Mouse (Mus musculus) small intestine, adult 2 months (tissue): ENCODE data around the gene Pde6d. TPM values are rescaled to one million over a fixed set of nuclear protein-coding genes. Genes with fewer than 3 reads are reported as not detected.

ENCODE experiments used
- H3K27ac ChIP-seq: fragments of 200-500 bp; 2 replicates; pipeline ENCODE4 v1.5.1; 2012; ENCODE audit warnings: low read depth, low read length, control low read depth, inconsistent platforms; ENCODE audit not compliant: insufficient read depth
- H3K27me3 ChIP-seq: fragments of 200-500 bp; 2 replicates; pipeline ENCODE4 v1.6.1; 2012; ENCODE audit warnings: mild to moderate bottlenecking, moderate library complexity, low read length, inconsistent platforms; ENCODE audit not compliant: control insufficient read depth, insufficient read depth
- H3K36me3 ChIP-seq: fragments of 200-500 bp; 2 replicates; pipeline ENCODE4 v1.6.1; 2012; ENCODE audit warnings: mild to moderate bottlenecking, low read length, control low read depth, inconsistent platforms; ENCODE audit not compliant: control insufficient read depth, insufficient read depth
- H3K4me1 ChIP-seq: fragments of 200-500 bp; 2 replicates; pipeline ENCODE4 v1.6.1; 2012; ENCODE audit warnings: low read length, inconsistent platforms, mixed read lengths; ENCODE audit not compliant: control insufficient read depth, insufficient read depth, insufficient read length
- H3K4me3 ChIP-seq: fragments of 200-500 bp; 2 replicates; pipeline ENCODE4 v1.5.1; 2012; ENCODE audit warnings: low read depth, mild to moderate bottlenecking, control low read depth, inconsistent platforms, low read length, moderate library complexity
- CTCF ChIP-seq: fragments of 200-500 bp; IDR thresholded peaks from 2 replicates; pipeline ENCODE4 v1.5.1; 2012; ENCODE audit warnings: low read depth, mild to moderate bottlenecking, control low read depth, inconsistent platforms, low read length, moderate library complexity, mixed read lengths; ENCODE audit not compliant: insufficient replicate concordance, insufficient read length; ENCODE audit errors: extremely low read depth
- POLR2A ChIP-seq: fragments of 200-500 bp; IDR thresholded peaks from 2 replicates; pipeline ENCODE4 v1.6.1; 2012; ENCODE audit warnings: low read depth, mild to moderate bottlenecking, control low read depth, inconsistent platforms, low read length, moderate library complexity
- WGBS: fragments of 180-500 bp; shearing (Covaris S2); methylation state at CpG from one replicate; pipeline ENCODE4 v1.1.7; 2018; 5-methylcytosine and 5-hydroxymethylcytosine counted together
- polyA plus RNA-seq: library from polyadenylated mRNA; depleted of rRNA; stranded (reverse); fragments of >200 nt; gene quantifications from 2 replicates; pipeline ENCODE4 v1.2.3, GENCODE M21; 2012

Gene Pde6d
- polyA plus RNA-seq, 1 experiment = 9.7 TPM

DNA sequence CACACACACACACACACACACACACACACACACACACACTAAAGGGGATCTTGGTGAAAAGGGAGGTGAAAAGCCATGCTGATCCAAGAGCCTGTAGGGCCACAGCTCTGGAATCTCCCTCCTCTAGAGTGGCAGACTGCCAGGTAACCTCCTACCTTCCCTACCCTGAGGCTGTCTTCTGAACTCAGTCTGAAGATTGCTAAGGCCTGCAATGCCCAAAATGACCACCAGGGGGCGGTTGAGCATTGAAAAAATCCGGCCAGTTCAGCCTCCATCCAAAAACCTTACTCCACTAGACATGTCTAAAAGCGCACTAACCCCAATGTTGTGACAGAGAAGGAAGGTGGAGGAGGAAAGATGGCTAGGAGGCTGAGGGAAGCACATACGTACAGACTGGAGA, 80.9 kb downstream of the Pde6d start:
- TF ChIP-seq CTCF (peak; percentile 95; the same call in 1 of the 2 replicates), POLR2A (no peak)
- H3K4me1 ChIP-seq = peaks cover 57% of the 10 kb centered on the region
- H3K27ac ChIP-seq = peak overlapping the region; percentile 44
- no peaks in the 10 kb centered on the region for H3K27me3 ChIP-seq
- under 1% methylated on average over 4 of the region's 4 CpGs for WGBS
- no peaks in the 10 kb centered on the region for H3K36me3 ChIP-seq
- no peak overlapping the region for H3K4me3 ChIP-seq

DNA sequence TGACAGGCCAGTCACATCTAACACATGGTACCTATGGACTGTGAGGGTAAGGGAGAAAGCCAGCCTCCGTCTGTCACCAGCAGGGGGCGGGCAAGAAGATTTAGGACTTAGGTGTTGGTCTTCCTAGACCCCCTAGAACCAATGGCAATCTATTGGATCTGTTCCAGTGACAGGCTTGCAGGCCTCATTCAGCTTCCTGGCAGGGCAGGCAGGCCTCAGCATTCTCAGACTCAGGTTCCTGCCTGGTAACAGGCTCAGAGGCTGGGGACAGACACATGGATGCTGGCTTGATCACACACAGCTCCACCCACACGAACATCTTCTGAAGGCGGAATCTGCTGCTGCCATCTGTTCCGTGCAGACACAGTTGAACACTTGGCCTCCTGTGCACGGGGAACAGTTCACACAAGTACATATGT, 81.3 kb downstream of the Pde6d start:
- H3K4me1 ChIP-seq = peaks cover 57% of the 10 kb centered on the region
- TF ChIP-seq POLR2A = no peak
- peak; percentile 84; the same call in 1 of the 2 replicates for TF ChIP-seq CTCF
- H3K36me3 ChIP-seq = no peaks in the 10 kb centered on the region
- H3K4me3 ChIP-seq = no peak overlapping the region
- WGBS = 11% methylated on average over 6 of the region's 6 CpGs
- no peaks in the 10 kb centered on the region for H3K27me3 ChIP-seq
- peak overlapping the region; percentile 44 for H3K27ac ChIP-seq

DNA sequence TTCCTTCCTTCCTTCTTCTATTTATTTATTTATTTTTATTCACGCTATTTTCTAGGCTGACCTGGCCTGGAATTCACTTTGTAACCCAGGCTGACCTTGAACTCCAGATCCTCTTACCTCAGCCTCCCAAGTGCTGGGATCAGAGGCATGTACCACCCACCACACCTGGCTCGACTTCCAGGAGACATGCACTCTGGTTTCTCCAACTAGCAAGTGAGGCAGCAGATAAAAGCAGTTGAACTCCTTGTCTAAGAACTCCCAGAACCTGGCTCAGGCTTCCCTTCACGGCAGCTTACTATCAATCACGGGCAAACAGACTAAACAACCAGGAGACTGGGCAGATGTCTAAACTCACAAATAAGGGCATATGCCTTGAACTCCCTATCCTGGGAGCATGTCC, 81.7 kb downstream of the Pde6d start:
- TF ChIP-seq POLR2A (no peak), CTCF (no peak)

DNA sequence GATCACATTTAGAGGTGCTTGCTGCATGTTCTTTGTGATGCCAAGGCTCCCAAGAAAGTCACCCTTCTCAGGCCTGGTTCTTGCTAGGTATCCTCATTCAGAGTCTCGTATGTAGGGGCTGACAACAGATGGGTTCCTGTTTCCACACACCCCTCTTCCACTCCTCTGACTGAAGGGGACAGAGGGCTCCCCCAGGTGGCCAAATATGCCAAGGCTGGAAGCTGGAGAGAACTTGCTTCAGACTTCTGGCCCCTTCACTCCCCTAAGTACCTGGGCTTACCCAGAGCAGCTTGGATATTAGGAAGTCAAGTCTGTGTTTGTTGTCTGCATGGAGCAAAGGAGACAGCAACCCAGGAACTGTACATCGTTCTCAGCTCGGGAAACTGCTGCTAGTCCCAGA, 82.5 kb downstream of the Pde6d start:
- Histone ChIP-seq H3K4me1 (peaks cover 49% of the 10 kb centered on the region), H3K27me3 (no peaks in the 10 kb centered on the region), H3K36me3 (no peaks in the 10 kb centered on the region), H3K27ac (no peak overlapping the region), H3K4me3 (no peak overlapping the region)
- WGBS = 31% methylated on average over 3 of the region's 3 CpGs
- TF ChIP-seq POLR2A (no peak), CTCF (peak; percentile 73; the same call in 1 of the 2 replicates)

More for the DNA sequence above, 81.7 kb downstream of the Pde6d start:
- H3K4me3 ChIP-seq = no peak overlapping the region
- no peaks in the 10 kb centered on the region for H3K36me3 ChIP-seq
- H3K27ac ChIP-seq = no peak overlapping the region
- peaks cover 57% of the 10 kb centered on the region for H3K4me1 ChIP-seq
- WGBS = 43% methylated on average over 4 of the region's 4 CpGs
- H3K27me3 ChIP-seq = no peaks in the 10 kb centered on the region

DNA sequence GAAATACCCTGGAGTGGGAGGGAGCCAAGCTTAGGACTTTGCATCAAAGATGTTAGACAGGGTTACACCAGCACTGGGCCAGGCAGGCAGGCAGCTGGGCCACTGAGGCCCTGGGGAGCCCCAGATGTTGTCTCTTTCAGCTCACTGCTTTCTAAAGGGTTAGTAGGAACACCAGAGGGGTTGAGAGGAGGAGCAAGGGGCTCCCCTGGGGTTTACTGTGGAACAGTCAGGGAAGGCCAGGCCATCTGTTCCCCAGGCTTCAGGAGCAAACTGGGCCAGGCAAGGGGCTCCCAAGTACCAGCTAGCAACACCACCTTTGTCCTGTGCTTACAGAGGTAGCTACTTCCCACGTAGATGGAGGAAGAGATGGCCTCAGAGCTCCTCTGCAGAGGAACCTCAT, 83.8 kb downstream of the Pde6d start:
- Histone ChIP-seq H3K4me3 (no peak overlapping the region), H3K36me3 (no peaks in the 10 kb centered on the region), H3K4me1 (peaks cover 43% of the 10 kb centered on the region), H3K27me3 (no peaks in the 10 kb centered on the region), H3K27ac (peak overlapping the region; percentile 44)
- TF ChIP-seq POLR2A (no peak), CTCF (no peak)
- 29% methylated on average over 1 of the region's 1 CpGs for WGBS

DNA sequence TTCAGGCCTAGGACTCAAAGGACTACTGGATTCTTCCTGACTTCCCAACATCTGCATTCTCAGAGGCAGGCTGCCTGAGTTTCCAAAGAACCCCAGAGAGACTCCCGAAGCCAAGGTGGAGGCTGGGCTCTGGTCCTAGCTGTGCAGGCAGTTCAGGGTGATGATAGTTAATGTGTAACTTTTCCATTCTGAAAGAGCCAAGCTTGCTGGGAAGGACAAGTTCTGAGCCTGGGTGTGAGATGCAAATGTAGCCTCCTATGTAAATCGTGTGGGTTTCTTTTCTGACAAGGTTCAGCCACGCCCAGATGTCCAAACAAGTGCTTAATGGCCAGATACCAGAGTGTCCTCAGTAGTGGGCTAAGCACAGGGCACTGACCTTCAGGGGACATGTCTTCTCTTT, 84.4 kb downstream of the Pde6d start:
- peaks cover 37% of the 10 kb centered on the region for H3K4me1 ChIP-seq
- no peak for TF ChIP-seq POLR2A
- no peak; the same call in 1 of the 2 replicates for TF ChIP-seq CTCF
- no peaks in the 10 kb centered on the region for H3K27me3 ChIP-seq
- H3K36me3 ChIP-seq = no peaks in the 10 kb centered on the region
- WGBS = 17% methylated on average over 3 of the region's 3 CpGs
- H3K4me3 ChIP-seq = no peak overlapping the region
- peak overlapping the region; percentile 69 for H3K27ac ChIP-seq

DNA sequence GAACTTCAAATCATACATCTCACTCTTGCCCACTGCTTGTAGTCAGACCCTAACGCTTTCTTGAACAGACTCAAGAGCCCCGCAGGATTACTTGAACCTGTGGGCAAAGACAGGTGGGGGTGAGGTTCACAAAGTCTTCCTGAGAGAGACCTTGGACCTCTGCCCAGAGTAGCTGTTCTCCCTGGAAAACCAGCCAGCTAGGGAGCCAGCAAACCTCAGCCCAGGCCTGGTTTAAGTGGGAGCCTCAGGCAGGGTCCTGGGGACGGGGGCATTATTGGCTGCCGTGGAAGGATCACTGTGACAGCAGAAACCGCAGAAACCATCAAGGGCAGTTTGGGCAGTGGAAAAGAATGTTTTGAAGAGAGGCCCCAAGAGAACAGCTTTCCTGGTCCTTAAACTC, 85.1 kb downstream of the Pde6d start:
- H3K27ac ChIP-seq = peak overlapping the region; percentile 69
- H3K36me3 ChIP-seq = no peaks in the 10 kb centered on the region
- TF ChIP-seq CTCF (no peak), POLR2A (no peak)
- 28% methylated on average over 5 of the region's 5 CpGs for WGBS
- no peaks in the 10 kb centered on the region for H3K27me3 ChIP-seq
- H3K4me1 ChIP-seq = peaks cover 37% of the 10 kb centered on the region
- no peak overlapping the region for H3K4me3 ChIP-seq
